Mouse (Mus musculus): ENCODE measurements around the gene Dgkz. TPM values are rescaled to one million over a fixed set of nuclear protein-coding genes. Genes with fewer than 3 reads are reported as not detected.

The Dgkz gene
- total RNA-seq, 2 experiments from 2014 or later: 64.3 to 85.9 TPM

DNA sequence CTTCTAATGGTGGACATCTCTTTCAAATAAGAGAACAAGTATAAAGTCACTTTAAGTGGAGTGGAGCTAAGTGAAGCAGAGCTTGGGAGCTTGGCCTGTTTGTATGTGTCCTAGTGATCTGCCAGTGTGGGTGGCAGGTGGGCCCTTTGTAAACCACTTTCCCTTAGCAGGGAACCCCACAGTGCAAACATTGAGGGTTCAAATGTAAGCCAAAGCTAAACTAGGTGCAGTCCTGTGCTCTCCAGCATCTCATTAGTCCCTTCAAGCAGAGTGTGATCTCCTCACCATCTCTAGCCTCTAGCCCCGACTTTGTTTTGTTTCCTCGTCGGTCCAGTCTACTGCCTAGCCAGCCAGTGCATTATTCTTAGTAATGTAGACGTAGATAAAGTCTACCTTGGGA is 91.0 kb downstream of the Dgkz start:
- DNase-seq: no peak
- intact Hi-C loops (cut with DNase I): no loop called here

- DNase-seq: no peak
- intact Hi-C loops (cut with DNase I): no loop called here
Measured at GRCm38 (mm10) chr2:91883961-91884360, 91.7 kb downstream of the Dgkz start.

Small RNAs within 50 kb of the gene (microRNA-seq; reads per million reads assigned to microRNA genes)
- gene Mir6999: 0 to 0.24 reads per million in 2 experiments

Other genes starting within 250 kb of the Dgkz start
- 10 to 100 TPM; 21.9 to 22.7 TPM for gene Ambra1, start 245.7 kb downstream of the Dgkz start, total RNA-seq (2021)
- under 1 TPM in 1 of 2 experiments, not detected in 1; 0.17 TPM for gene Chrm4, start 48.6 kb downstream of the Dgkz start, total RNA-seq (2021)
- 10 to 100 TPM; 51.5 to 56.1 TPM for gene Mdk, start 43.6 kb downstream of the Dgkz start, total RNA-seq (2021)
- not detected for gene Gm9821, start 30.2 kb downstream of the Dgkz start, total RNA-seq (2021)
- 10 to 100 TPM; 15.6 to 16.0 TPM for gene Creb3l1, start 48.6 kb upstream of the Dgkz start, total RNA-seq (2021)
- gene Phf21a, start 117.3 kb upstream of the Dgkz start, total RNA-seq (2021): 10 to 100 TPM; 31.3 to 42.1 TPM